Mouse (Mus musculus) layer of hippocampus, postnatal 14 days (tissue): ENCODE results near the gene Ipmk. TPM values are rescaled to one million over a fixed set of nuclear protein-coding genes. Genes with fewer than 3 reads are reported as not detected.

Experiments used
- DNase-seq, 2 experiments: peaks; one replicate each; pipeline ENCODE4 v3.0.0; 2021 to 2022; ENCODE audit warnings: low spot score in 2 of 2, mixed read lengths in 1 of 2
- total RNA-seq, 2 experiments: library from RNA; stranded (reverse); gene quantifications; 2 replicates each; pipeline ENCODE4 v1.2.3; 2021

Gene Ipmk
- total RNA-seq, 2 experiments from 2014 or later = 33.9 to 36.0 TPM

GRCm38 (mm10) chr10:71339463-71339862 is 8.1 kb upstream of the Ipmk start:
- DNase-seq = no peak

DNA sequence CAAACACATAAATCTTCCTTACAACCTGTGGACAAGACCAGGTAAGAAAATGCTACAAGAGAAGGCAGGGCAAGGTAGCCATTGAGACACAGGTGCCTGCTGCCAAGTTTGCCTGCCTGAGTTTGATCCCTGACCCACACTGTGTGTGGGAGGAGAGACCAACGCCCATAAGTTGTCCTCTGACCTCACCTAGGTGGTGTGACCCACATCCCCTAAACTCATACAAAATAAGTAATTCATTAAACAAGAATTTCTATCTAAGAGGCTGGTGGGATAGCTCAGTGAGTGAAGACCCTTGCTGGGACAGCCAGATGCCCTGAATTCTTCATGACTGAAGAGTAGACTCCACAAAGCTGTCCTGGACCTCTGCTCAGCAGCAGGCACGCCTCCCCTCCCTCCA is 7.4 kb upstream of the Ipmk start:
- no peak for DNase-seq

DNA sequence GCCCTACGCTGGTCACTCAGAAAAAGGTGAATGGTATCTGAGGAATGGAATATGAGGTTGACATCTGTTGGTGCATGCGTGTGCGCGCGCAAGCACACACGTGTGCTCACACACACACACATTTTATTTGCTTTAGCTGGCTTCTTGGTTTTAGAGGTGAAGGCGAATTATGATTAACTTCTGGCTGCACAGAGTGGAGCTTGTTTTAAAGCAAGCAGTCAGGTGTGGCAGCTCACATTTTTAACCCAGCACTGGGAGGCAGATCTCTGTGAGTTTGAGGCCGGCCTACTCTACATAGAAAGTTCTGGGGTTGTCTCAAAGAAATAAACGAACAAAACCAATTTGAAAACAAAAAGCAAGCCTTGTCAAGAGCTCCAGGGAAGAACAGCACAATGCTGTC is 6.3 kb upstream of the Ipmk start:
- DNase-seq = no peak

DNA sequence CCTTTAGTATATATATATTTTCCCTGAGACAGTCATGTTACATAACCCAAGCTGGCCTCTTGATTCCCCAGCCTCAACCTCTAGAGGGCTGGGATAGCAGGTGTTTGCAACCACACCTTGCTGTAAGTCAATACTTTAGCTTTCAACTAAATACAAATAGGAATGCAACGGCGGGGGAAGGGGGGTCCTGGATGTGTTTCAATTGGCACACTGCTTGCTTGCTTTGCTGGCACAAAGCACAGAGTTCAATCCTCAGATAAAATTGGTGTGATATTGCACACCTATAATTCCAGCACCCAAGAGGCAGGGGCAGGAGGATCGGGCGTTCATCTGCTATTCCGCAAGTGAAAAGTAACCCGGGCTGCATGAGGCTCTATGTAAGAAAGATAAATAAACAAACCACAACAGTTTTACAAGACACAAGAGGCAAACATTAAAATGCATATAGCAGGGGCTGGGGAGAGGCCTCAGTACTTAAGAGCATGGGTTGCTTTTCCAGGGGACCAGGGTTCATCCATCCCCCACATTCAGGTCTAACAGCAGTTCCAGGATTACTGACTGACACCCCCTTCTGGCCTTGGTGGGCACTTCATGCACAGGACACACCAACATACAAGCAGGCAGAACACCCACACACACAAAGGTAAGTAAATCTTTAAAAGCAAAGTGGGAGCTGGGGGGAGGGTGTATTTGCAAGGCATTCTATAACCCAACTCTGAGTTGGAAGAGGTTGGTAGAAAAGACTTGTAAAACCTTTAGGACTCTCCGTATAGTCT is 5.3 kb upstream of the Ipmk start:
- DNase-seq = no peak

DNA sequence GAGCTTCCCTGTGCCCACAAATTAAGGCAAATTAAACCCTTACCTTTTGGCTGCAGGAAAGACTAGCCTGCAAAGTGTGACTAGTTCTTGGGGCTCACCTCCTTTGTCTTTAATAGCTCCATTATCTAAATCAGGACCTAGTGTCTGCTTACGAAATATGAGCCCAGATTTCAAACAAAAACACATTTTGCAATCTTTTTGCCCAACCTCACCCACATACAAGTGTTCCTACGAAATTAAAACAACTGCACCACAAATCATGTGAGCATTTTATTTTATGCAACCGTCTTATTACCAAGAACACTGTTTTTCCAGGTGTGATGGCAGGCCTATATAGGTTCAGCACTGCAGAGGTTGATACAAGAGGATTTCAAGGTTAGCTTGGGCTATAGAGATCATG is 4.4 kb upstream of the Ipmk start:
- no peak for DNase-seq

DNA sequence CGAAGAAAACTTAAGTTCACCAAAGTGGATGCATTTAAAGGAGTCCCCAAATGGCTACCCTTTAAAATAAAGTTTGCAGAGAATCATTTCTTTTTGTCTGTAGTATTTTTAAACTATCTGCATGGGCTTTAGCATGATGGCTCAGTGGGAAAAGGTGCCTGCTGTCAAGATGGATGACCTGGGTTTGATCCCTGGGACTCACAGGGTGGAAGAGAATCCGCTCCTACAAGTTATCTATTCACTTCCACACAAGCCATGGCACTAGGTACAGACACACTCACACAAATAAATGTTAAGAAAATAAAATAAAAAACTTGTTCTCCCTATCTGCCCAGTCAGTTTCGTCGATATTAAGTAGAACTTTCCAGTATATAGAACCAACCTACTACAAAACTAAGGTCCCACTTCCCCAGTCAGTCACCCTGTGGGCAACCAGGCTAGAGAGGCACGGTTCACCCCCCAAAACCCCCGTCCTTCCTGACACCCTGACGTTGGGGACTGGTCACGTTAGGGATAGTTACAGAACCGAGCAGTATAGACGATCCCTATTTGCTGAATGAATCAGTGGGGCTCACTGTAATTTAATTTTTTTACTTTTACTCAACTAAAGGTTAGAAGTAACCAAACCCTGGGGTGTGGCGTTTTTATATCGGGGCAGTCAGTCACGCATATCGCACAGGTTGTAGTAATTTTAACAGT is 3.8 kb upstream of the Ipmk start:
- DNase-seq = no peak

DNA sequence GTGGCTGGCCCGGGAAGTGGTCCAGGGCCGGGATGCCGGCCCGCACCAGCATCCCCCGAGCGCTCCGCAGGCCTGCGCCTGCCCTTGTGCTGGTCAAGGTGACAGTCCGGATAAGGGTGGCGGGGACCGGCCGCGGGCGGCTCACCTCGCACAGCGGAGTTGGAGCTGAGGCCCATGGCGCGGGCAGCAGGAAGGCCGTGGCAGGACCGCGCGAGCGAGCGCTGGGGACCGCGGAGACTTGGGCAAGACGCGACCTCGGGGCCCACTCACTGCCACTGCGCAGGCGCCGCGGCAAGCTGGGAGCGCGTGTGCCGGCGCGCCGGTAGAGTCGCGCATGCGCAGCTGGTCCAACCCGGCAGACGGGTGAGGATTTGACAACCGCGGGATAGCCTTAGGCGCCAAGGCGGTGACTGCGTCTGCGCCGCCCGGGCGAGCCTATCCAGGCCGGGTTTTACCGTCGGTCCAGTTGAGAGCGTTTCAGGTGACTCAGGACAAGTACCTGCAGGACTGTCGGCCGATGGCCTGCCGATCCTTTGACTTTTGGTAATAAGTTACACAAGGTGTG is 2.9 kb upstream of the Ipmk start, which contains the start of gene Cisd1:
TSS of gene Cisd1 (minus strand) at position 376 of the 565 bp plus-strand sequence.
- peak; percentile 93 to 95 for DNase-seq

DNA sequence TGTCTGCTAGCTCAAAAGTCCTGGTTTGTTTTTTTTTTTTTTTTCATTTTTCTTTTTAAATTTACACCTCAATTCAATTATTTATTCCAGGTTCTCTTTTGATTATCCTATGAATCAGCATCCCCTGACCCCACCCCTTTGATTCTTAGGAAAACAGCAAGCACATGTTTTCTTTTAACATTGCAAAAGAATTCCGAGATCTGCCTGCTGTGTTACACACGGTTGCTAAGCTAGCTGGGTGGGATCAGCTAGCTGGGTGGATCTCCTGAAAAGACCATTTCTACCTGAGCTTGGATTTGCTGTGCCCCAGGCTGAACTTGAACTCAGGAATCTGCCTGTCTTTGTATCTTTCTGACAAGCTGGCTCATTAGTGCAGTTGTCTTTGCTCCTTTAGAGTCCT is 1.5 kb upstream of the Ipmk start:
- DNase-seq = no peak

- DNase-seq = no peak
These were observed 648 bp upstream of the Ipmk start for GRCm38 (mm10) chr10:71346722-71347508.

GRCm38 (mm10) chr10:71347964-71348636 is 537 bp downstream of the Ipmk start:
- peak in 1 of 2 experiments; percentile 28 for DNase-seq

DNA sequence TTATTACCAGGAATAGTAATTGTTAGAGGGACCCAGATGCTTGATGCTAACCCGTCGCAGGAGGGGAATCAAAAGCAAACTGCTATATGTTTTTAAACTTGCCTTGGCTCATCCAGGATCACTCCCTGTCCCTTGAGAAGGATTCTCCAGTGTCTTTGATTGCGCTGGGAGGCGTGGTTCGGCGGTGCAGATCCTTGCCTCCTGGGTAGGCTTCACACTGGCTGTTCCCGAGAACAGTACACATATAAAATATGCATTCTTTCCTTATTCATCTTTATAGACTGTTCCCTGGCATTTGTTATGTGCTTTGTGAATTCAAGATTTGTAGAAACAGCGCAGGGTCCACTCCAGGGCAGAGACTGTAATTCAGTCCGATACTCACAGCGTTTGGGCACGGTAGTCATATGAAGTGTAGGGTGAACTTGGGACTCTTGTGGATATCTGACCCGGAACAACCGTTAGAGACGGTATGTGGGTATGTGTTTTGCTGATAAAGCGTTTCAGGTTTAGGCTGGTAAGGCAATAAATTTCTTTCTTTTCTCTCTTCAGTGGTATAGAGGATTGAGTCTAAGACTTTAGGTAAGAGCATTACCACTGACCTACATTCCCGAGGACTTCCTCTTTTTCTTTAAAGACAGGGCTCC is 1.2 kb downstream of the Ipmk start:
- no peak for DNase-seq

DNA sequence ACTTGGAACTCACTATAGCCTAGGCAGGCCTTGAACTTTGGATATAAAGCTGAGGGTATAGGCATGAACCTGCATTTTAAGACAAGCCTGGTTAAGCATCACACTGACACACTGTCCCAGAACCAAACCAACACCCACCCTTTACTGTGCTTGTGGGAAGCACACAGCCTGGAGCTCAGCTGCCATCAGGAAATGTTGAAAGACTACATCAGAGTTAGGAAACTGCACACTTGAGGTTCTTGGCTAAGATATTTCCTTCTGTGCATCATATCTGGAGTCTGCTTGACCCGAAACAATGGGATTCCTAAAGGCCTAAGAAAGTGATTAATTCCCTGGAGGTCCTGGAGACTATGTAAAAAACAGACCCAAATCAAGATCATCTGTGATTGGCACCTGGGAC is 1.7 kb downstream of the Ipmk start:
- no peak for DNase-seq

GRCm38 (mm10) chr10:71351301-71351700 is 3.7 kb downstream of the Ipmk start:
- DNase-seq = no peak

DNA sequence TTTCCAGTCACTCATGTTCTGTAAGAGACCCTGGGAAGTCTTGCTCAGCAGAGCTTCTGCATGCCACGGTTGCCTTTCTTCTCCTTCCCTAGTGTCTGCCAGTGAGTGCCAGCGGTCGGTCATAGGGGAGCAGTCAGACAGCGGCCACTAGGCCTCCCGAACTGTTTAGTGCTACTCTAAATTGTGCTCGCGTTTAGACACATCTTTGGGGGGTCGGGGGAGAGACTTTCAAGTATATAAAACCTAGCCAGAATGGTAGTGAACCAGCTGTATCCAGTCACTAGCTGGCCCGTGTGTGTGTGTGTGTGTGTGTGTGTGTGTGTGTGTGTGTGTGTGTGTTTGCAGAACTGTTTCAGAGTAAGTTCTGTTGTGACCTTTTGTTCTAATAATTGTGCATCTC is 6.3 kb downstream of the Ipmk start:
- DNase-seq = no peak

- DNase-seq = no peak
These were observed 7.4 kb downstream of the Ipmk start for GRCm38 (mm10) chr10:71354947-71355346.

DNA sequence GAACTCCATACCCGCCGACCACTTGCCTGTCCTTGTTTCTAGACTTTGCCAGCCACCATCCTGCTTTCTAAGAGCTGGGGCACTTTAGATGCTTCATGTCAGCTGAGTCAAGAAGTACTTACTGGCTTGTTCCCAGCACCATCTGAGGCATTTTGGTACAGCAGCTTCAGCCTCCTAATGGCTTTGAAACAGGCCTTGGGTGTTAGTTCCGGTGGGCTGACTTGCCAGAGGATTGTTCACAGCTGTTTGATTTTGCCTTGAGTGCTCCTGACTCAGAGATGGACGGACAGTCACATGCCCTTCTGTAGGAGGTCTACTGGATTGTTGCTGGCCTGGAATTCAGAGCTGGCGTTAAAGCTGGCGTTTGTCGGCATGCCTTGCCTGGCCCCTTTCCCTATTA is 13.5 kb downstream of the Ipmk start:
- DNase-seq = no peak

- DNase-seq = no peak
These were observed 14.4 kb downstream of the Ipmk start for GRCm38 (mm10) chr10:71361836-71362562.

DNA sequence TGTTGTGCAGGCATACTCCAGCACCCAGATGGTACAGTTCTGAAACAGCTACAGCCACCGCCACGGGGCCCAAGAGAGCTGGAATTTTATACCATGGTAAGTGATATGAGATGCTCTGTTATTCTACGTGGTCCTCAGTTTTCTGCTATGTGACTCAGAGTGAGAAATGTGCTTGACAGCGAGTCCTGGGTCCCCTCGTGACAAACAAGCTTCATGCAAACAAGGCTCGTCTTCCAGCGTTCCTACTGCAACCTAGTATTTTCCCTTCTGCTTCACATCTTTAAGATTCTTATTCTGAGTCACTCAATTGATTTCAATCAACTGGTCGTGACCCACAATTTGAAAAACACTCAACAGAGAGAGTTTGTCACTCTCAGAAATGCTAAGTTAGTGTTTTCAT is 15.9 kb downstream of the Ipmk start:
- DNase-seq = no peak

GRCm38 (mm10) chr10:71363858-71364257 is 16.3 kb downstream of the Ipmk start:
- no peak for DNase-seq
